Mouse (Mus musculus) cerebellum, adult 8-10 months (tissue): ENCODE measurements around the gene Ptprm.

Source experiments
- DNase-seq: peaks from one replicate; pipeline ENCODE4 v3.0.0; 2022

The Ptprm gene

GRCm38 (mm10) chr17:67133440-67134103 is 220.7 kb downstream of the Ptprm start:
- DNase-seq, result peak; percentile 7

GRCm38 (mm10) chr17:67133026-67133425 is 221.2 kb downstream of the Ptprm start:
- DNase-seq, result no peak

GRCm38 (mm10) chr17:67127530-67127929 is 226.7 kb downstream of the Ptprm start:
- peak; percentile 22 for DNase-seq

GRCm38 (mm10) chr17:67125596-67125995 is 228.7 kb downstream of the Ptprm start:
- no peak for DNase-seq

- no peak for DNase-seq
These were observed 230.0 kb downstream of the Ptprm start for GRCm38 (mm10) chr17:67124294-67124693.

GRCm38 (mm10) chr17:67123722-67124121 is 230.5 kb downstream of the Ptprm start:
- no peak for DNase-seq

GRCm38 (mm10) chr17:67120863-67121262 is 233.4 kb downstream of the Ptprm start:
- DNase-seq, result no peak

- no peak for DNase-seq
These were observed 235.4 kb downstream of the Ptprm start for GRCm38 (mm10) chr17:67118676-67119340.

- no peak for DNase-seq
These were observed 239.4 kb downstream of the Ptprm start for GRCm38 (mm10) chr17:67114842-67115241.

- DNase-seq, result no peak
These were observed 241.6 kb downstream of the Ptprm start for GRCm38 (mm10) chr17:67112679-67113078.

- no peak for DNase-seq
These were observed 248.1 kb downstream of the Ptprm start for GRCm38 (mm10) chr17:67106176-67106575.

- DNase-seq, result no peak
These were observed 252.2 kb downstream of the Ptprm start for GRCm38 (mm10) chr17:67102051-67102450.

- no peak for DNase-seq
These were observed 263.3 kb downstream of the Ptprm start for GRCm38 (mm10) chr17:67090997-67091396.

- DNase-seq, result no peak
These were observed 264.1 kb downstream of the Ptprm start for GRCm38 (mm10) chr17:67090153-67090552.

GRCm38 (mm10) chr17:67089611-67090010 is 264.6 kb downstream of the Ptprm start:
- DNase-seq, result no peak

- no peak for DNase-seq
These were observed 266.7 kb downstream of the Ptprm start for GRCm38 (mm10) chr17:67087585-67087984.

GRCm38 (mm10) chr17:67086811-67087210 is 267.4 kb downstream of the Ptprm start:
- no peak for DNase-seq

GRCm38 (mm10) chr17:67084501-67084900 is 269.8 kb downstream of the Ptprm start:
- DNase-seq, result no peak

- no peak for DNase-seq
These were observed 270.2 kb downstream of the Ptprm start for GRCm38 (mm10) chr17:67084093-67084492.

GRCm38 (mm10) chr17:67079570-67079969 is 274.7 kb downstream of the Ptprm start:
- no peak for DNase-seq

- DNase-seq, result peak; percentile 25
These were observed 280.7 kb downstream of the Ptprm start for GRCm38 (mm10) chr17:67073580-67073979.

GRCm38 (mm10) chr17:67073139-67073538 is 281.1 kb downstream of the Ptprm start:
- no peak for DNase-seq

GRCm38 (mm10) chr17:67071231-67072009 is 282.8 kb downstream of the Ptprm start:
- peak; percentile 45 for DNase-seq

- DNase-seq, result no peak
These were observed 290.6 kb downstream of the Ptprm start for GRCm38 (mm10) chr17:67063611-67064010.
